In the genomic region with DNA sequence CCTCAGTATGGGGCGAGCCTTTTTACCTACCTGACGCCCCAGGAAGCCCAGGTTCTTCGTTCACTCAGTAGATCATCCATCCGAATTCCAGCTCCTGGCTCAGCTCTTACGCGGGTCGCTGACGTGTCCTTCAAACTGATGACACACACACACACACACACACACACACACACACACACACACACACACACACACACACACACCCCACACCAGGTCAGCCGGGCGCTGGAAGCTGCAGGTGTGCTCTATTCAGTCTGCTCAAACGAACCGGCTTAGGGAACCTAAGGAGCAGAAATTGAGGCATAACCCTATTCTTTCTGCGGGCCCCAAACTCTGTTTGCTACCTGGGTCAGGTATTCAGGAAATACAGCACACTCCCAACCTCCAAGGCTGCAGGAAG, we compare ENCODE assay signal across 8 mouse cellular contexts. TPM values are rescaled to one million over a fixed set of nuclear protein-coding genes. Genes with fewer than 3 reads are reported as not detected.
DNase-seq lines count a peak whose midpoint lies in the region; ATAC-seq and TF ChIP-seq lines count a peak whose summit lies in the region.

No protein-coding gene starts in this region.

- H3K9ac ChIP-seq in heart, embryonic 13.5 days, result peak overlapping the region; percentile 86
- no peak overlapping the region for H3K9ac ChIP-seq in ES-E14 (ENCODE audit: insufficient read depth, low read depth, low read length, poor library complexity, severe bottlenecking)
- peak overlapping the region; percentile 87 for H3K9ac ChIP-seq in forebrain, postnatal 0 days
- no peak overlapping the region; the same call in 1 of the 2 replicates for H3K9ac ChIP-seq in liver, postnatal 0 days (replicated peaks)

- H3K4me3 ChIP-seq in heart, embryonic 13.5 days, result peak overlapping the region; percentile 76
- peak overlapping the region; percentile 39 to 95; a peak in 3 of 4 replicates for H3K4me3 ChIP-seq in ES-E14 (ENCODE audit: insufficient read depth in 1 of 2, low read depth in 1 of 2, low read length in 2 of 2, poor library complexity in 1 of 2, severe bottlenecking in 1 of 2)
- peak overlapping the region; percentile 88 for H3K4me3 ChIP-seq in forebrain, postnatal 0 days (ENCODE audit: low read depth, low read length)
- H3K4me3 ChIP-seq in liver, postnatal 0 days (ENCODE audit: low read depth, low read length), result peak overlapping the region; percentile 57

- no peak for DNase-seq in heart, postnatal 10 days
- no peak for DNase-seq in ES-E14 (ENCODE audit: low read depth, low spot score)
- DNase-seq in forebrain, postnatal 0 days, result no peak
- no peak for DNase-seq in liver, postnatal 0 days
- no peak for DNase-seq in left cerebral cortex, adult 18-20 months (ENCODE audit: low spot score in 2 of 2)
- no peak for DNase-seq in frontal cortex, postnatal 14 days (ENCODE audit: low spot score in 2 of 2)
- DNase-seq in gastrocnemius, adult 18-20 months (ENCODE audit: low spot score), result no peak

- TF ChIP-seq CTCF in forebrain, postnatal 0 days (IDR thresholded peaks at IDR 0.05; ENCODE audit: low read depth), result no peak
- no peak for TF ChIP-seq CTCF in liver, postnatal 0 days (IDR thresholded peaks at IDR 0.05; ENCODE audit: low read depth)

- TF ChIP-seq EP300 in liver, postnatal 0 days (IDR thresholded peaks at IDR 0.05; ENCODE audit: low read depth), result no peak

- H3K27me3 ChIP-seq in heart, embryonic 13.5 days (replicated peaks), result peaks cover 21% of the 10 kb centered on the region; the same call in 1 of the 2 replicates
- no peaks in the 10 kb centered on the region for H3K27me3 ChIP-seq in forebrain, postnatal 0 days (ENCODE audit: insufficient read depth, low read length)
- peaks cover 37% of the 10 kb centered on the region for H3K27me3 ChIP-seq in liver, postnatal 0 days (ENCODE audit: insufficient read depth, low read length)

- H3K36me3 ChIP-seq in heart, embryonic 13.5 days, result no peaks in the 10 kb centered on the region
- no peaks in the 10 kb centered on the region for H3K36me3 ChIP-seq in ES-E14 (ENCODE audit: control insufficient read depth, insufficient read depth, low read length, poor library complexity, severe bottlenecking)
- no peaks in the 10 kb centered on the region for H3K36me3 ChIP-seq in forebrain, postnatal 0 days (ENCODE audit: insufficient read depth)
- no peaks in the 10 kb centered on the region for H3K36me3 ChIP-seq in liver, postnatal 0 days (replicated peaks; ENCODE audit: insufficient read depth, low read length)

- in situ Hi-C loops in ES-E14 (cut with MboI; ENCODE audit: low sequenced_read_pairs in 2 of 2, unreplicated experiment in 2 of 2), result no loop called here

- H3K27ac ChIP-seq in heart, embryonic 13.5 days (replicated peaks), result peak overlapping the region; percentile 58; the same call in 1 of the 2 replicates
- no peak overlapping the region for H3K27ac ChIP-seq in ES-E14 (ENCODE audit: insufficient read depth, low read depth, low read length, poor library complexity, severe bottlenecking)
- peak overlapping the region; percentile 81 for H3K27ac ChIP-seq in forebrain, postnatal 0 days (ENCODE audit: low read depth, low read length)
- no peak overlapping the region for H3K27ac ChIP-seq in liver, postnatal 0 days (ENCODE audit: low read depth)

- H3K4me2 ChIP-seq in heart, embryonic 13.5 days, result peak overlapping the region; percentile 90
- H3K4me2 ChIP-seq in forebrain, postnatal 0 days (ENCODE audit: low read depth), result peak overlapping the region; percentile 68
- H3K4me2 ChIP-seq in liver, postnatal 0 days (ENCODE audit: low read depth, low read length), result peak overlapping the region; percentile 93

- intact Hi-C loops in heart, postnatal 10 days (cut with DNase I), result loop anchor here (2.0 kb wide), 1 partner anchor 54 kb away; no protein-coding TSS in a partner anchor

- no peak for ATAC-seq in heart, embryonic 13.5 days (ENCODE audit: extremely low read depth, insufficient number of reproducible peaks, low FRiP score, low TSS enrichment)
- no peak for ATAC-seq in forebrain, postnatal 0 days
- peak; percentile 63 for ATAC-seq in liver, postnatal 0 days

- 0% methylated on average over 13 of the region's 13 CpGs for WGBS in heart, embryonic 13.5 days
- WGBS in forebrain, postnatal 0 days, result 3% methylated on average over 12 of the region's 13 CpGs
- 4% methylated on average over 11 of the region's 13 CpGs for WGBS in liver, postnatal 0 days (ENCODE audit: insufficient replicate concordance)

- peaks cover 55% of the 10 kb centered on the region for H3K4me1 ChIP-seq in heart, embryonic 13.5 days
- peaks cover 0 to 8% of the 10 kb centered on the region in 2 experiments; a peak in 1 of 4 replicates for H3K4me1 ChIP-seq in ES-E14 (ENCODE audit: control insufficient read depth in 2 of 2, insufficient read depth in 2 of 2, low read length in 2 of 2, poor library complexity in 1 of 2)
- H3K4me1 ChIP-seq in forebrain, postnatal 0 days (ENCODE audit: insufficient read depth), result peaks cover 10% of the 10 kb centered on the region
- peaks cover 9% of the 10 kb centered on the region for H3K4me1 ChIP-seq in liver, postnatal 0 days (ENCODE audit: insufficient read depth)

- no peaks in the 10 kb centered on the region for H3K9me3 ChIP-seq in heart, embryonic 13.5 days
- no peaks in the 10 kb centered on the region for H3K9me3 ChIP-seq in ES-E14 (ENCODE audit: control insufficient read depth, insufficient read depth, low read depth, low read length)
- H3K9me3 ChIP-seq in forebrain, postnatal 0 days (ENCODE audit: low read length), result no peaks in the 10 kb centered on the region
- H3K9me3 ChIP-seq in liver, postnatal 0 days (ENCODE audit: low read length), result no peaks in the 10 kb centered on the region

TF ChIP-seq in ES-E14, 5 proteins besides CTCF, POLR2A, EP300 and RAD21:
- TF ChIP-seq MAFK (IDR thresholded peaks at IDR 0.05; ENCODE audit: insufficient read depth, low read depth, low read length) (no peak), ZC3H11A (IDR thresholded peaks at IDR 0.05; ENCODE audit: borderline replicate concordance, low read depth, low read length) (no peak), CHD2 (IDR thresholded peaks at IDR 0.05; ENCODE audit: low read depth, low read length) (no peak), HCFC1 (IDR thresholded peaks at IDR 0.05; ENCODE audit: borderline replicate concordance, insufficient read depth, low read length) (no peak), ZNF384 (IDR thresholded peaks at IDR 0.05; ENCODE audit: low read depth, low read length) (no peak)

RNA-seq across cellular contexts. Expression of gene Efr3b, which starts 0.3 kb away (rescaled TPM):
- 5.9 and 6.2 TPM in 2 replicates for polyA plus RNA-seq in heart, embryonic 13.5 days (2015; fragmentation: Nextera tagmentation; extraction: Ambion mirVana)
- total RNA-seq in heart, postnatal 10 days (2021), result 10 to 100 TPM in 1 of 2 experiments, 1 to 10 TPM in 1; 9.8 to 15.8 TPM
- total RNA-seq in ES-E14 (2012; rRNA removed), result 3.5 and 5.1 TPM in 2 replicates
- total RNA-seq in forebrain, postnatal 0 days (2014; rRNA removed), result 65.7 and 86.6 TPM in 2 replicates
- 16.5 and 25.5 TPM in 2 replicates for polyA plus RNA-seq in forebrain, postnatal 0 days (2015; fragmentation: Nextera tagmentation; extraction: Ambion mirVana)
- 0.04 and 0.05 TPM in 2 replicates for polyA plus RNA-seq in liver, postnatal 0 days (2015; fragmentation: Nextera tagmentation; extraction: Ambion mirVana)
- 100 to 1,000 TPM; 110 to 114 TPM for total RNA-seq in left cerebral cortex, adult 18-20 months (2021)
- total RNA-seq in gastrocnemius, adult 18-20 months (2021), result 1 to 10 TPM; 3.3 to 5.6 TPM

RNA-seq across cellular contexts. Expression of gene Dnajc27, which starts 43.3 kb away (rescaled TPM):
- 7.8 and 8.0 TPM in 2 replicates for polyA plus RNA-seq in heart, embryonic 13.5 days (2015; fragmentation: Nextera tagmentation; extraction: Ambion mirVana)
- total RNA-seq in heart, postnatal 10 days (2021), result 1 to 10 TPM; 6.8 to 7.3 TPM
- total RNA-seq in ES-E14 (2012; rRNA removed), result 10.1 and 12.8 TPM in 2 replicates
- total RNA-seq in forebrain, postnatal 0 days (2014; rRNA removed), result 33.8 and 37.4 TPM in 2 replicates
- polyA plus RNA-seq in forebrain, postnatal 0 days (2015; fragmentation: Nextera tagmentation; extraction: Ambion mirVana), result 13.1 and 19.2 TPM in 2 replicates
- polyA plus RNA-seq in liver, postnatal 0 days (2015; fragmentation: Nextera tagmentation; extraction: Ambion mirVana), result 0.40 and 0.59 TPM in 2 replicates
- total RNA-seq in left cerebral cortex, adult 18-20 months (2021), result 10 to 100 TPM; 96.7 to 97.1 TPM
- total RNA-seq in gastrocnemius, adult 18-20 months (2021), result 10 to 100 TPM; 35.0 to 39.3 TPM

Comparison
In these comparisons a context has a peak if more than half of its experiments do, and no peak if none do; other contexts are left out.
1. H3K27ac ChIP-seq: peak in heart, embryonic 13.5 days (single experiment) and forebrain, postnatal 0 days (single experiment); none in ES-E14 (single experiment) and liver, postnatal 0 days (single experiment).
2. H3K9ac ChIP-seq: peak in heart, embryonic 13.5 days (single experiment) and forebrain, postnatal 0 days (single experiment); none in ES-E14 (single experiment) and liver, postnatal 0 days (single experiment).
3. Peak in every context shown above with its lines, with median percentiles within 50 percentile points of each other: H3K4me2 ChIP-seq and H3K4me3 ChIP-seq.